Mouse (Mus musculus): ENCODE data around the gene Snx30. TPM values are rescaled to one million over a fixed set of nuclear protein-coding genes. Genes with fewer than 3 reads are reported as not detected.
"Not testable (repeated sequence)": the region's sequence is repeated elsewhere in the genome, so short reads cannot be mapped to it uniquely, and the experiment has no call there.

Snx30 gene
- polyA plus RNA-seq, 1 experiment from 2014 or later = 11.8 TPM

GRCm38 (mm10) chr4:59777828-59778227 lies 27.8 kb upstream of the Snx30 start:
- 78% methylated on average over 3 of the region's 3 CpGs for WGBS
- no peak overlapping the region for H3K9ac ChIP-seq
- no peak overlapping the region for H3K4me2 ChIP-seq
- ATAC-seq (ENCODE audit: insufficient number of reproducible peaks, insufficient read depth, low FRiP score, low TSS enrichment, low read depth) = no peak
- H3K27ac ChIP-seq = no peak overlapping the region
- H3K4me1 ChIP-seq = peaks cover 6% of the 10 kb centered on the region
- H3K27me3 ChIP-seq = no peaks in the 10 kb centered on the region
- H3K9me3 ChIP-seq = no peaks in the 10 kb centered on the region
- H3K36me3 ChIP-seq = peaks cover 15% of the 10 kb centered on the region
- H3K4me3 ChIP-seq = no peak overlapping the region

- H3K27ac ChIP-seq = no peak overlapping the region
- ATAC-seq (ENCODE audit: insufficient number of reproducible peaks, insufficient read depth, low FRiP score, low TSS enrichment, low read depth) = no peak
- no peak overlapping the region for H3K4me2 ChIP-seq
- no peak overlapping the region for H3K9ac ChIP-seq
- no peaks in the 10 kb centered on the region for H3K27me3 ChIP-seq
- peaks cover 7% of the 10 kb centered on the region for H3K4me1 ChIP-seq
- peaks cover 4% of the 10 kb centered on the region; the same call in 1 of the 2 replicates for H3K36me3 ChIP-seq
- H3K4me3 ChIP-seq = no peak overlapping the region
- no peaks in the 10 kb centered on the region for H3K9me3 ChIP-seq
- WGBS = 29% methylated on average over 1 of the region's 1 CpGs
Measured at GRCm38 (mm10) chr4:59780568-59780967, 25.1 kb upstream of the Snx30 start.

DNA sequence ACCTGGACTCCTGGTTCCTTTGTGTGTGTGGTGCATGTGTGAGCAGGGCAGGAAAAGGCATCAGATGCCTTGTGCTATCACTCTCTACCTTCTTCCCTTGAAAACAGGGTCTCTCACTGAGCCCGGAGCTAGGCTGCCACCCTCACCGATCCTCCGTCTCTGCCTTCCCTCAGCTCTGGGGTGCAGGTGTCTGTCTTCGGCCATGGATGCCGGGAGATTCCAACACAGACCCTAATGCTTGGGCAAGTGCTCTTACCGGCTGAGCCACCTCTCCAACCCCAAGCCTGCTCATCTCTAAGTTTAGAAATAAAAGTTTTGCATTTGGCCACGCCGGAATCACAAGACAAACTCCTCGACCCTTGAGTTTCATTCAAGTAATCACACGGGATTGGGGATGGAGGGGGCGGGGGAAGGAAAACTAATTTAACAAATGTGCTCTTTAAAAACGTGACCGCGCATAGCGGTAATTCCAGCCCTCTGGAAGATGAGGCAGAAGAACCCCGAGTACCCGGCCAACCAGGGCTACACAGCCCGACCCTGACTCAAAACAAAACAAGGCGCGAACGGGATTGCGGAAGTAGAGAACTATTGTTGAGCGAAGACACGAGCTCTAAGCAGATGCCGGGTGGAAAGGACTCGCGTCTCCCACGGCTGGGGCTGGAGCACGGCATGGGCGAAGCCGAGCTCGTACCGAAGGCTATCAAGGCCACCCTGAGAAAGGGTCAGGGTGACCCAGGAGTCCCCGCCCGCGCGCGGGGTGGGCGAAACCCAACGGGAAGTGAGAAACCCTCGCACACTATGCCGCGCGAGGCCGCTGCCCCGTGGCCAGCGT lies 22.6 kb upstream of the Snx30 start:
- Histone ChIP-seq H3K4me2 (peak overlapping the region; percentile 84), H3K36me3 (peaks cover 4% of the 10 kb centered on the region; the same call in 1 of the 2 replicates), H3K4me3 (peak overlapping the region; percentile 97), H3K9ac (peak overlapping the region; percentile 90), H3K27me3 (no peaks in the 10 kb centered on the region), H3K27ac (peak overlapping the region; percentile 57; the same call in 1 of the 2 replicates), H3K4me1 (peaks cover 7% of the 10 kb centered on the region), H3K9me3 (no peaks in the 10 kb centered on the region)
- peak; percentile 81 for ATAC-seq (ENCODE audit: insufficient number of reproducible peaks, insufficient read depth, low FRiP score, low TSS enrichment, low read depth)
- under 1% methylated on average over 47 of the region's 47 CpGs for WGBS

GRCm38 (mm10) chr4:59783685-59784279 lies 21.9 kb upstream of the Snx30 start:
- no peaks in the 10 kb centered on the region for H3K27me3 ChIP-seq
- H3K4me1 ChIP-seq = peaks cover 7% of the 10 kb centered on the region
- H3K36me3 ChIP-seq = peaks cover 4% of the 10 kb centered on the region; the same call in 1 of the 2 replicates
- H3K4me2 ChIP-seq = peak overlapping the region; percentile 84
- peak overlapping the region; percentile 97 for H3K4me3 ChIP-seq
- H3K9ac ChIP-seq = peak overlapping the region; percentile 90
- under 1% methylated on average over 36 of the region's 36 CpGs for WGBS
- ATAC-seq (ENCODE audit: insufficient number of reproducible peaks, insufficient read depth, low FRiP score, low TSS enrichment, low read depth) = peak; percentile 89
- no peaks in the 10 kb centered on the region for H3K9me3 ChIP-seq
- peak overlapping the region; percentile 57; the same call in 1 of the 2 replicates for H3K27ac ChIP-seq

- 33% methylated on average over 2 of the region's 2 CpGs for WGBS
- H3K9me3 ChIP-seq = no peaks in the 10 kb centered on the region
- no peak overlapping the region for H3K9ac ChIP-seq
- no peak overlapping the region for H3K4me2 ChIP-seq
- H3K27me3 ChIP-seq = no peaks in the 10 kb centered on the region
- no peak for ATAC-seq (ENCODE audit: insufficient number of reproducible peaks, insufficient read depth, low FRiP score, low TSS enrichment, low read depth)
- H3K27ac ChIP-seq = no peak overlapping the region
- no peaks in the 10 kb centered on the region for H3K36me3 ChIP-seq
- no peak overlapping the region for H3K4me3 ChIP-seq
- H3K4me1 ChIP-seq = peaks cover 7% of the 10 kb centered on the region
Measured at GRCm38 (mm10) chr4:59785412-59785811, 20.2 kb upstream of the Snx30 start.

- ATAC-seq (ENCODE audit: insufficient number of reproducible peaks, insufficient read depth, low FRiP score, low TSS enrichment, low read depth) = no peak
- 2% methylated on average over 7 of the region's 7 CpGs for WGBS
Measured at GRCm38 (mm10) chr4:59786661-59787060, 19.0 kb upstream of the Snx30 start.

DNA sequence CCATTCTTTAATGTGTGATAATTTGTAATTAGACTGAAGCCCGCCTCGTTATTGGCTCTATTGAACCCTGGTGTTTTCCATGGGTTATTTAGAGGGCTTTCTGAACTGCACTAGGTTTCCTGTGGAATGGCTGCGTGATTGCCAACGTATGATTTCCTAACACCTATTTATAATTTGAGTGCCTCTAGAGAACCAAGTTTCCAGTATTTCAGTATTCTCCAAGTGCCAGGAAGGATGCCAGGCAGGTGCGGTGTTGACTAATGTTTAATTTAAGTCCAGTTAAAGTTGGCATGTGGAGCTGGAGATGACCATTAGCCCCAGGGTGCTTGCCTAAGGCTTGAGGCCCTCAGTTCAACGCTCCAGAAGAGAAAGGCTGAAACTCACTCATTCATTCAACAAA lies 18.5 kb upstream of the Snx30 start:
- Histone ChIP-seq H3K4me2 (no peak overlapping the region), H3K4me1 (peaks cover 5% of the 10 kb centered on the region), H3K9ac (no peak overlapping the region), H3K27ac (no peak overlapping the region), H3K4me3 (no peak overlapping the region), H3K27me3 (peaks cover 5% of the 10 kb centered on the region; the same call in 1 of the 2 replicates), H3K9me3 (no peaks in the 10 kb centered on the region), H3K36me3 (no peaks in the 10 kb centered on the region)
- no peak for ATAC-seq (ENCODE audit: insufficient number of reproducible peaks, insufficient read depth, low FRiP score, low TSS enrichment, low read depth)
- WGBS = 59% methylated on average over 6 of the region's 6 CpGs

More at GRCm38 (mm10) chr4:59786661-59787060, 19.0 kb upstream of the Snx30 start:
- Histone ChIP-seq H3K9ac (no peak overlapping the region), H3K4me1 (peaks cover 7% of the 10 kb centered on the region), H3K27ac (no peak overlapping the region), H3K27me3 (peaks cover 2% of the 10 kb centered on the region; the same call in 1 of the 2 replicates), H3K9me3 (no peaks in the 10 kb centered on the region), H3K4me2 (no peak overlapping the region), H3K4me3 (no peak overlapping the region), H3K36me3 (no peaks in the 10 kb centered on the region)

DNA sequence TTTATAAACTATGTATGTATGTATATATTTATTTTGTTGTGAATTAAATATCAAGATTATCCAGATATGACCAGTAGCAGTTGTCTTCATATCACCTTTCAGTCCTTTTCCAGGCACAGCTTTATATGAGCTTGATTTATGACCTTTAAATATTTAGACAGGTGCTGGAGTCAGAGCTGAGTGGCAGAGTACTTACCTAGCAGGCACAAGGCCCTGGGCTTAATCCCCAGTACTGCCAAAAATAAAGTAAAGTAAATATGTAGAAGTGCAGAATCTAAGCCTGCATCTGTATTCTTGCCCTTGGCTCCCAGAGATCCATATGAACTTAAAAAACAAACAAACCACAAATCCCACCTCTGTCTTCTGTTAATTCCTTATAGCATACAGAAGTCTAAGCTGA lies 16.6 kb upstream of the Snx30 start:
- Histone ChIP-seq H3K36me3 (no peaks in the 10 kb centered on the region), H3K27me3 (peaks cover 5% of the 10 kb centered on the region; the same call in 1 of the 2 replicates), H3K27ac (no peak overlapping the region), H3K9ac (no peak overlapping the region), H3K9me3 (no peaks in the 10 kb centered on the region), H3K4me1 (no peaks in the 10 kb centered on the region), H3K4me3 (no peak overlapping the region), H3K4me2 (no peak overlapping the region)
- ATAC-seq (ENCODE audit: insufficient number of reproducible peaks, insufficient read depth, low FRiP score, low TSS enrichment, low read depth) = no peak

DNA sequence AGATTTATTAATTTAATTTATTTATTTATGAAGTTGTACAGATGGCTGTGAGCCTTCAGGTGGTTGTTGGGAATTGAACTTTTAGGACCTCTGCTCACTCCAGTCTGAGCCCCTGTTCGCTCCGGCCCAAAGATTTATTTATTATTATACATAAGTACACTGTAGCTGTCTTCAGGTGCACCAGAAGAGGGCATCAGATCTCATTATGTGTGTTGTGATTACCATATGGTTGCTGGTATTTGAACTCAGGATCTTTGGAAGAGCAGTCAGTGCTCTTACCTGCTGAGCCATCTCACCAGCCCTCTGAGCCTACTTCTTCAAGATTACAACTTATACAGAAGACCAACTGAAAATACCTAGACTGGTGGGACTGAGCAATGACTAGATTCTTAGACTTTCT lies 12.0 kb upstream of the Snx30 start:
- H3K27ac ChIP-seq; H3K9ac ChIP-seq; H3K4me1 ChIP-seq; ATAC-seq (ENCODE audit: insufficient number of reproducible peaks, insufficient read depth, low FRiP score, low TSS enrichment, low read depth); H3K4me3 ChIP-seq; H3K36me3 ChIP-seq; H3K9me3 ChIP-seq; H3K4me2 ChIP-seq; H3K27me3 ChIP-seq: not testable (repeated sequence)
- 90% methylated on average over 2 of the region's 2 CpGs for WGBS

- Histone ChIP-seq H3K9me3 (no peaks in the 10 kb centered on the region), H3K36me3 (no peaks in the 10 kb centered on the region), H3K4me3 (no peak overlapping the region), H3K27ac (no peak overlapping the region), H3K9ac (no peak overlapping the region), H3K27me3 (peaks cover 5% of the 10 kb centered on the region; the same call in 1 of the 2 replicates), H3K4me1 (no peaks in the 10 kb centered on the region), H3K4me2 (no peak overlapping the region)
- 68% methylated on average over 2 of the region's 2 CpGs for WGBS
- no peak for ATAC-seq (ENCODE audit: insufficient number of reproducible peaks, insufficient read depth, low FRiP score, low TSS enrichment, low read depth)
Measured at GRCm38 (mm10) chr4:59794116-59794515, 11.5 kb upstream of the Snx30 start.

- no peak overlapping the region for H3K9ac ChIP-seq
- H3K9me3 ChIP-seq = no peaks in the 10 kb centered on the region
- H3K4me1 ChIP-seq = no peaks in the 10 kb centered on the region
- WGBS = 78% methylated on average over 2 of the region's 2 CpGs
- H3K4me3 ChIP-seq = no peak overlapping the region
- no peaks in the 10 kb centered on the region for H3K36me3 ChIP-seq
- no peak overlapping the region for H3K4me2 ChIP-seq
- no peak for ATAC-seq (ENCODE audit: insufficient number of reproducible peaks, insufficient read depth, low FRiP score, low TSS enrichment, low read depth)
- H3K27me3 ChIP-seq = peaks cover 5% of the 10 kb centered on the region; the same call in 1 of the 2 replicates
- no peak overlapping the region for H3K27ac ChIP-seq
Measured at GRCm38 (mm10) chr4:59795788-59796455, 9.7 kb upstream of the Snx30 start.
